Mouse (Mus musculus) limb, embryonic 15.5 days (tissue): ENCODE data around the gene Rapgef5. TPM values are rescaled to one million over a fixed set of nuclear protein-coding genes. Genes with fewer than 3 reads are reported as not detected.

ENCODE experiments used
- ATAC-seq: fragments of 200-750 bp; cut with Nextera tagmentation; 2 replicates; pipeline ENCODE4 v1.8.0; 2017; ENCODE audit warnings: low read depth, moderate TSS enrichment; ENCODE audit not compliant: insufficient number of reproducible peaks, low FRiP score, low TSS enrichment
- H3K27ac ChIP-seq: fragments of 300-500 bp; sonication (generic); 2 replicates; pipeline ENCODE4 v1.5.1; 2015; ENCODE audit warnings: moderate library complexity, mild to moderate bottlenecking, inconsistent platforms
- H3K27me3 ChIP-seq: fragments of 300-500 bp; sonication (generic); 2 replicates; pipeline ENCODE4 v1.6.1; 2015; ENCODE audit warnings: inconsistent platforms
- H3K36me3 ChIP-seq: fragments of 300-500 bp; sonication (generic); 2 replicates; pipeline ENCODE4 v1.6.1; 2015; ENCODE audit warnings: inconsistent platforms
- H3K4me1 ChIP-seq: fragments of 300-500 bp; sonication (generic); 2 replicates; pipeline ENCODE4 v1.6.1; 2015; ENCODE audit warnings: inconsistent platforms
- H3K4me2 ChIP-seq: fragments of 300-500 bp; sonication (generic); 2 replicates; pipeline ENCODE4 v1.6.1; 2015; ENCODE audit warnings: mild to moderate bottlenecking, inconsistent platforms
- H3K4me3 ChIP-seq: fragments of 300-500 bp; sonication (generic); 2 replicates; pipeline ENCODE4 v1.5.1; 2015; ENCODE audit warnings: mild to moderate bottlenecking, inconsistent platforms
- H3K9ac ChIP-seq: fragments of 300-500 bp; sonication (generic); 2 replicates; pipeline ENCODE4 v1.6.1; 2015; ENCODE audit warnings: inconsistent platforms
- H3K9me3 ChIP-seq: fragments of 300-500 bp; sonication (generic); 2 replicates; pipeline ENCODE4 v1.6.1; 2016; ENCODE audit warnings: inconsistent platforms
- WGBS: fragments of 180-500 bp; shearing (Covaris S2); methylation state at CpG from one replicate; pipeline ENCODE4 v1.1.7; 2015; 5-methylcytosine and 5-hydroxymethylcytosine counted together
- polyA plus RNA-seq: library from polyadenylated mRNA; unstranded; fragments of >200 nt; fragmentation: Nextera tagmentation; extraction: Ambion mirVana; gene quantifications from 2 replicates; pipeline ENCODE4 v1.2.1, GENCODE M21; 2015

The Rapgef5 gene
- 5.8 and 7.8 TPM in 2 replicates for polyA plus RNA-seq

DNA sequence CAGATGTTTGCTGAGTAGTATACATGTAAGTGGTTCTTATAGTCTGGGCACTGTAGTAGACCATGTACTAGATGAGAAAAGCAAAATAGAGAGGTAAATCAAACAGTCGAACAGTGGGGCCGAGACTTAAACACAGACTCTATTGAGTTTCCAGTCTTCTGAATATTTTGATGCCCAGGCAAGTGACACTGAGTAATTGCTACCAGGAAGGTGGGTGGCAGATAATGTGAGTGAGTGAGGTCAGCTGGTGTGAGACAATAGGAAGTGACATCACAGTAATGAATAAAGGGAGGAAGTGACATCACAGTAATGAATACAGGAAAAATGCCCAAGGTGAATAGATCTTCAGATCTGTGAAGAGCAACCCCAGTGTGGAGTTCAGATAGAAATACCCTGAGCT is at the start of gene Rapgef5:
Gene Rapgef5 (plus strand): TSS at position 301 of the 400 bp plus-strand sequence.
- 0 out of 2 replicates have a peak, but pooled peaks cover 5% of the 10 kb centered on the region for H3K27me3 ChIP-seq
- ATAC-seq = no peak
- WGBS = 86% methylated on average over 2 of the region's 2 CpGs
- H3K9me3 ChIP-seq = no peaks in the 10 kb centered on the region
- H3K4me2 ChIP-seq = no peak within 1 kb of the TSS
- H3K27ac ChIP-seq = no peak within 1 kb of the TSS
- no peaks in the 10 kb centered on the region for H3K36me3 ChIP-seq
- no peaks in the 10 kb centered on the region for H3K4me1 ChIP-seq
- no peak within 1 kb of the TSS for H3K9ac ChIP-seq
- no peak within 1 kb of the TSS for H3K4me3 ChIP-seq

DNA sequence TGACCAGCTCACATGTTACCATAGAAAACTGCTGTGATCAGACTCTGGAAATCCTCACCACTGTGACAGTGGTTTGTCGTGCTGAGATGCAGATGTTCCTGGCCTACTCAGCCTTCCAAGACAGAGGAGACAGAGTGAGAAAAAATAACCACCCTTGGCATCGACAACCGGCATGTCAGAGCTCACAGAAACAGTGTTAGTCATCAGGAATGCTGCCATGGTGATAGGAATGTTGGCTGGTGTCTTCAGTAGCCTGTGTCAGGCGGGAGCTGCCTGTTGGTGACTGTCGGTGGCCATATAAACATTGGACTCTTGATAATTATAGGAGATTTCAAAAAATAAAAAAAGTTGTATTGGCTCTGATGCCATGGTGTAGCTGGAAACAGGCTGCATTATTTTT is 48.0 kb upstream of the Rapgef5 start:
- 57% methylated on average over 5 of the region's 5 CpGs for WGBS
- no peaks in the 10 kb centered on the region for H3K9me3 ChIP-seq
- ATAC-seq = no peak

DNA sequence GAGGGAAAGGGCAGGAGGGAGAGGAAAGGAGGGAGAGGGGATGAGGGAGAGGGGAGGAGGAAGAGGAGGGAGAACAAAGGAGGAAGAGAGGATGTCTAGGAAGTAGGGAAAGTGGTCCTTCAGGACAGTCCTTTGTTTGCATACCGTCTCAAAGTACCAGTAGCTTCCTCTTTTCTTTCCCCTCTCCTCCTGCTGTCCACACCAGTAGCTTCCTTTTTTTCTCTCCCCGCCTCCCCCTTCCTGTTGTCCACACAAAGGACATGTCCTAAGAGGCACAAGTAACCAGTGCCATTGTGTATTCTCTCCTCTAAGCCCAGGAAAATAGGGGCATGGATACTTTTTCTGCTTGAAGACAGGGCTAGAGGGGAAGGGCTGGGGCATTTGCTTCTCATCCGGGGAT is 37.3 kb upstream of the Rapgef5 start:
- Histone ChIP-seq H3K4me2 (no peak overlapping the region), H3K27me3 (no peaks in the 10 kb centered on the region), H3K36me3 (no peaks in the 10 kb centered on the region), H3K9ac (no peak overlapping the region), H3K9me3 (no peaks in the 10 kb centered on the region), H3K4me1 (no peaks in the 10 kb centered on the region), H3K4me3 (no peak overlapping the region), H3K27ac (no peak overlapping the region)
- ATAC-seq = no peak
- WGBS = 68% methylated on average over 3 of the region's 3 CpGs

More for the DNA sequence above, 48.0 kb upstream of the Rapgef5 start:
- Histone ChIP-seq H3K4me3 (no peak overlapping the region), H3K9ac (no peak overlapping the region), H3K36me3 (no peaks in the 10 kb centered on the region), H3K4me2 (no peak overlapping the region), H3K4me1 (no peaks in the 10 kb centered on the region), H3K27me3 (no peaks in the 10 kb centered on the region), H3K27ac (no peak overlapping the region)

DNA sequence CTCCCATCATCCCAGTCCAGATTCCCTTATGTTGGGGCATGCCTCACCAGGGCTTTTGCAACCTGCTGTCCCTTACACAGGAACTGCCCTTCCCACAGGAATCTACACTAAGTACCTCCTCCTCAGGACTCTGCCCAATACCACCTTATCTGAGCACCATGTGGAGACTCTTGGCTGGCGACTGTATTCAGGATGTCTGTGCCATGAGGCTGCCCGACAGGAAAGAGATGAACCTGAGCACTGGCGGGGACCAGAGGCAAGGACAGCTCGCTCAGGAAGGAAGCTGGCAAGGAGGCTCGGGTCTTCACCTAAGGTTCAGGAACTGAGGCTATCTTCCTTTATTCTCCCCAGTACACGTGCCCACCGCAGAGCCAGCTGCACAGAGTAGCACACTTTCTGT is 36.6 kb upstream of the Rapgef5 start:
- H3K27me3 ChIP-seq = no peaks in the 10 kb centered on the region
- ATAC-seq = no peak
- no peak overlapping the region for H3K4me2 ChIP-seq
- 67% methylated on average over 7 of the region's 7 CpGs for whole genome bisulfite sequencing
- no peak overlapping the region for H3K9ac ChIP-seq
- no peak overlapping the region for H3K4me3 ChIP-seq
- H3K36me3 ChIP-seq = no peaks in the 10 kb centered on the region
- no peak overlapping the region for H3K27ac ChIP-seq
- no peaks in the 10 kb centered on the region for H3K9me3 ChIP-seq
- no peaks in the 10 kb centered on the region for H3K4me1 ChIP-seq

DNA sequence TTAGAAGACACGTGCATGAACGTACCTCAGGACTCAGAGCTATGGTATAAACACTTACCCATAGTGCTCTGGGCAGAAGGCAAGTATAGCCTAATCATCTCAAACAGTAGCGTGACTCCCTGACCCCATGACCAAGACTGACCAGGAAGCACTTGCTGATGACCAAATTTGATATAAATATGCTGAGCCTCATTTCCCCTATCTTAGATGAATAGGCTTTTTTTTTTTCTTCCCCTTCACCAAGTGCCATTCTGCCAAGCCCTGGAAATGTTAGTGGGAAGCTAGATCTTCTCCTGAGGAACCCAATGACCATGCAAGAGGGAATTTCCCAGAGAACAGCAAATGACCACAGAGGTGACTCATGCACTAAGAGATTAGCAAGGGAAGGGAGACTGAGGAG is 35.3 kb upstream of the Rapgef5 start:
- Histone ChIP-seq H3K36me3 (no peaks in the 10 kb centered on the region), H3K4me3 (no peak overlapping the region)
- 74% methylated on average over 3 of the region's 3 CpGs for WGBS

DNA sequence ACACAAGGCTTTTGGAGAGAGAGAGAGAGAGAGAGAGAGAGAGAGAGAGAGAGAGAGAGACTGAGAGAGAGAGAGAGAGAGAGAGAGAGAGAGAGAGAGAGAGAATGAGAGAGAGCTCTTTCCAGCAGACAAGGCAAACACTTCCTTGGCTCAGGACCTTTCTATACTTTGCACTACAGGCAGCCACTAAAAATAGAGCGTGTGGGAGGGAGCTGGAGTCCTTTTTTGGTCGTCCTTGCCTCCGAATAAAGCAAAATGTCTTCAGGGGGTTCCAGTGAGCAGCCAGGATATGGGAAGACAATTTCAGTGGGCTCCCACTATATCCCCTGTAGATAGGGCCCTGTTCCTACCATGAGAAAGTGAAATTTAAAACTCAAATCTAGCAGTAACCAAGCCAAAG is 33.6 kb upstream of the Rapgef5 start:
- Histone ChIP-seq H3K4me2 (no peak overlapping the region), H3K4me3 (no peak overlapping the region), H3K27me3 (no peaks in the 10 kb centered on the region), H3K9me3 (no peaks in the 10 kb centered on the region), H3K36me3 (no peaks in the 10 kb centered on the region), H3K27ac (no peak overlapping the region), H3K9ac (no peak overlapping the region), H3K4me1 (peaks cover 7% of the 10 kb centered on the region; the same call in 1 of the 2 replicates)
- 16% methylated on average over 3 of the region's 3 CpGs for WGBS
- no peak for ATAC-seq

More for the DNA sequence above, 35.3 kb upstream of the Rapgef5 start:
- ATAC-seq = no peak
- H3K4me1 ChIP-seq = no peaks in the 10 kb centered on the region
- H3K4me2 ChIP-seq = no peak overlapping the region
- H3K9ac ChIP-seq = no peak overlapping the region
- H3K27me3 ChIP-seq = no peaks in the 10 kb centered on the region
- H3K27ac ChIP-seq = no peak overlapping the region
- H3K9me3 ChIP-seq = no peaks in the 10 kb centered on the region

DNA sequence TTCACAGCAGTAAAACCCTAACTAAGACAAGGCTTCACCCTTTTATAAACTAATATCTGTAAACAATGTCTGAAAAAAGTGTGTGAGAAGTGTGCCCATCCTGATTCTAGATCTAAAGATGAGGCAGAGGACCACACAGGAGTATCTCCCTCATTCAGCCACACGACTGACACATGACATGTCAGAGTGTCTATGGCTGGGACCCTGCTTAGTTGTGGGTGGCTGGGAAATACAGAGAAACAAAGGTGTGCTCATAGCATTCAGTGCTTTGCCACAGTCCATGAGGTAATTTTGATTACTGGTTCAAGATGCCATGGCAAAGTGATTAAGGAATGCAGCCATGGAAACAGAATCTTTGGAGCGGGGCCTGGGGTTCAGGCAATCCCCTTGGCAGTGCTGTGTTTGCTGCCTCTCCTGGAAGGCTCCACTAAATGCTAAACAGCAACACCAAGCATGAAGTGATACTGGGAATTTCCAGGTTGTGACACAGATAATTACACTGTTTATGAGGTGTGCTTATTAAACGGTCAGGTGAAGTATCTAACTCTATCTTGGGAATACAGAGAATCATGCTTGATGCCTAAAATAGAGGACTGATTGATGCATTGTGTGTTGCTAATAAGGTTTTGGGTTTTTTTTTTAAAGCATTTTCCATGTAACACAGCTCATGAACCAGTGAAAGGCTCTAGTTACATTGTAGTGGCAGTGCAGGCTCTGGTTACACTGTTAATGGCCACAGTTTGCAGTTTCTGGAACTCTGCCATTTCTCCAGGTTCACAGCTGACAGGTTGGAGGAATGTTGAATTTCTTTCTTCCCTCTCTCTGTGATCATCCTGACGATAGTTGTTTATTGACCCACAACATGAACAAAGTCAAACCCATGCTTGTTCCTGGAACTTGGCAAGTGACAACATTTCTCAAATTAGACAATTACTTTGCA is 29.9 kb upstream of the Rapgef5 start:
- Histone ChIP-seq H3K9ac (no peak overlapping the region), H3K4me2 (no peak overlapping the region), H3K9me3 (no peaks in the 10 kb centered on the region), H3K36me3 (no peaks in the 10 kb centered on the region), H3K4me3 (no peak overlapping the region), H3K4me1 (peaks cover 9% of the 10 kb centered on the region; the same call in 1 of the 2 replicates), H3K27ac (no peak overlapping the region), H3K27me3 (no peaks in the 10 kb centered on the region)
- WGBS = 36% methylated on average over 4 of the region's 4 CpGs
- ATAC-seq = no peak

DNA sequence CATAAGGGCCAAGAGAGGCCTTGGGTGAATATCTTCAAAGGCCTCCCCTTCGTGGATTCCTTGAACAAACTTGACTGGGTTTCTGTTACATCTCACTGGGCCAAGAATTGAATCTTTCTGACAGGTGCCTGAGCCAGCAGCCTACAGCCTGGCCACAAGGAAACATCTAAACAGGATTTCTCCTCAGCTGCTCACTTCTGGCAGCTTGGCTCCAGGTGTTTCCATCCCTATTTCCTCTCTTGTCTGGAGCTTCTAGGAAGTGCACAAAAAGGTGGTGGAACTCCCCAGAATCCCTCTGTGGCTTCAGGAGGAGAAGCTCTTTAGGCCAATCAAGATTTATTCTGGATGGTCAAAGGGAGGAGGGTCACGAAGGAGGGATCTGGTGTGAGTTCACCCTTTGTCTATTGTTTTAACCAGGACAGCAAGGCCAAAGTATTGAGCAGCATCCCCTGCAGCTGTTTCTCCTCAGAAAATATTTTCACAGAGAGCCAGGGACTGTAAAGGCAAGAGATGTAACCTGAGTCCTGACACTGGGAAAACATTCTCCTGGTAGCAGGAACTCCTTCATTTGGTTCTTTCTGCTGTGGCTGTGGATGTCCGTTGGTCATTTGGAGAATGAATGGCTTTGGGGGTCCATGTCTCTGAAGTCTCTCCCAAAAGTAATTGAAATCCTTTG is 19.6 kb upstream of the Rapgef5 start:
- WGBS = 51% methylated on average over 3 of the region's 3 CpGs
- Histone ChIP-seq H3K4me2 (no peak overlapping the region), H3K9me3 (no peaks in the 10 kb centered on the region), H3K4me1 (no peaks in the 10 kb centered on the region), H3K4me3 (no peak overlapping the region), H3K9ac (no peak overlapping the region), H3K27me3 (no peaks in the 10 kb centered on the region), H3K36me3 (no peaks in the 10 kb centered on the region), H3K27ac (no peak overlapping the region)
- no peak for ATAC-seq

DNA sequence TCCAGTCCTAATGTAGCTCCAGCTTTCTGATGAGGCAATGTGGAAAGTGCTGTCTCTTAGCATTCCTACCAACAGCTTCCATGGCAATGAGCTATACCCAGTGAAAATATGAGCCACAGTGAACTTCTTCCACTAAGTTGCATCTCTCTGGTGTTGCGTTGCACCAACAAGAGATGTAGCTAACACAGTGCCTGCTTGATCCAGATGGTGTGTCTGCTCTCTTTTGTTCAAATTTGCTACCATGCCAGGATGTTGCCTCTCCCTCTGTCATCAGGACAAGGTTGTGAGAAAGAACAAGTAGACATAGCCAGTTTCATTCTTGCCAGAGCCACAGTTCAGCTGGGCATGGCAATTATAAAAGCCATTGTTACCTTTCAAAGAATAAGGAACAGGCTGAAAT is 18.9 kb upstream of the Rapgef5 start:
- Histone ChIP-seq H3K27me3 (no peaks in the 10 kb centered on the region), H3K4me1 (no peaks in the 10 kb centered on the region), H3K36me3 (no peaks in the 10 kb centered on the region), H3K4me3 (no peak overlapping the region), H3K27ac (no peak overlapping the region), H3K9ac (no peak overlapping the region), H3K9me3 (no peaks in the 10 kb centered on the region), H3K4me2 (no peak overlapping the region)
- no peak for ATAC-seq
- 95% methylated on average over 1 of the region's 1 CpGs for WGBS

DNA sequence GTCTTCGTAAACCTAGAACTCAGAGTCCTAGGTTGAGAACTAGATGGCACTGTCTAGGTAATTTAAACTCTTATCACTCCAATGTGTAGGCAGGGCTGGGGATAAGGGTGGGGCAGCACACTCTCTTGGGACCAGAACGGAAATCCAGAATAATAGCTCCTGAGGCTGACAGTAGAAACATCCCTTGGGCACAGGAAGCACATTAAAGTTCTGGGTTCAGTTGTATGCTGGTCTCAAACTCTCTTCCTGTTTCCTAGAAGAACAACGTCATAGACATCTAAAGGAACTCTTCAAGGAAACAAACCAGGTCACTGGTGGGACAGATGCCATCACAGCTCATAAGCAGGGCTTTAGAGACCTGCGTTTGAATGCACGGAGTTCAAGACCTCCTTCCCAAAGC is 17.0 kb upstream of the Rapgef5 start:
- 78% methylated on average over 5 of the region's 5 CpGs for WGBS
- Histone ChIP-seq H3K4me3 (no peak overlapping the region), H3K36me3 (no peaks in the 10 kb centered on the region), H3K27me3 (no peaks in the 10 kb centered on the region), H3K4me2 (no peak overlapping the region), H3K27ac (no peak overlapping the region), H3K9me3 (no peaks in the 10 kb centered on the region), H3K4me1 (no peaks in the 10 kb centered on the region), H3K9ac (no peak overlapping the region)
- ATAC-seq = no peak

DNA sequence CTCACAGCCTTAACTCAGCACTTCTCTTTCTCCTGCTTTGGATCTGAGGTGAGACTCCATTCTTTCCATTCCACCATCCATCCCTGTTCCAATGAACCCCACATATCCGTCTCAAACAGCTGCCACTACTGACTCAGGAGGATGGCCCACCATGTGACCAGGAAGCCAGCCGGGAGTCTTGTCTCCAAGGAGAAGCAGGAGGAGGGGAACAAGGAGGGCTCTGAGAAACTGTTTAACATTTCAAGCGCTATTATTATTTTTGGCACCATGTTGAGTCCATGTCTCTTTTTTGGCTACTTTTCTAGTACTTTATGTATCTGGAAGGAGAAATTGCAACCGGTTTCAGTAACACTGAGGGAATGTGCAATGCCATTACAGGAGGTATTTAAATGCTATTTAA is 15.1 kb upstream of the Rapgef5 start:
- H3K9me3 ChIP-seq = no peaks in the 10 kb centered on the region
- 0 out of 2 replicates have a peak, but pooled peaks have one; percentile 48 for ATAC-seq

DNA sequence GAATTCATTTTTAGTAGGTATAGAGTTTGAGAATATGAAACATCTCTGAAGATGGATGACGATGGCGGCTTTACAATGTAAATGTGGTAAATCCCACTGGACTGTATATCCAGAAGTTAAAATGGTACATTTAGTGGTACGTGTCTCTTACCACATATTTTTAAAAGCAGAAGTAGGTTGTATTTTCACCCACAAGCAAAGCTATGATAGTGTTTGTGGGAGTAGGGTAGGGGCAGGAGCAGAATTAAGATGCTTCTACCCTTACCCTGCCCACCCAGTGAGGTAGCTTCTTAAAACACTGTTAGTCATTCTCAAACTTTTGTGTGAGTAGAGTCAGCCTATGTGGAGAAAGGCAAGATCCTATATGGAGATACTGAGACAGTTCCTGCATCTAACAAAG is 13.4 kb upstream of the Rapgef5 start:
- Histone ChIP-seq H3K27me3 (no peaks in the 10 kb centered on the region), H3K4me3 (no peak overlapping the region), H3K4me2 (no peak overlapping the region), H3K9ac (no peak overlapping the region), H3K9me3 (no peaks in the 10 kb centered on the region), H3K27ac (no peak overlapping the region), H3K4me1 (no peaks in the 10 kb centered on the region), H3K36me3 (no peaks in the 10 kb centered on the region)
- 94% methylated on average over 3 of the region's 3 CpGs for WGBS
- ATAC-seq = no peak

More for the DNA sequence above, 15.1 kb upstream of the Rapgef5 start:
- no peaks in the 10 kb centered on the region for H3K27me3 ChIP-seq
- no peak overlapping the region for H3K4me3 ChIP-seq
- no peak overlapping the region for H3K27ac ChIP-seq
- H3K9ac ChIP-seq = no peak overlapping the region
- H3K36me3 ChIP-seq = no peaks in the 10 kb centered on the region
- no peaks in the 10 kb centered on the region for H3K4me1 ChIP-seq
- H3K4me2 ChIP-seq = no peak overlapping the region
- WGBS = 42% methylated on average over 4 of the region's 4 CpGs
